In genomic region chr12:87325452-87325851, GRCm38 (mm10) we compare ENCODE assay signal across 24 mouse cellular contexts. TPM values are rescaled to one million over a fixed set of nuclear protein-coding genes. Genes with fewer than 3 reads are reported as not detected.
"Had no signal": no experiment of that assay in that cellular context is flagged by ENCODE, and none has a peak within 500 bp of the region (broad histone marks: within the 10 kb centered on the region; RNA-seq: fewer than 3 reads in every experiment).

No protein-coding gene starts in this region.

- H3K4me3 ChIP-seq: gastrocnemius, adult 2 months; heart, adult 2 months; heart, embryonic 13.5 days; heart, embryonic 15.5 days; hindbrain, embryonic 13.5 days; hindbrain, embryonic 15.5 days; intestine, embryonic 15.5 days; layer of hippocampus, adult 2 months; limb, embryonic 13.5 days; limb, embryonic 15.5 days; liver, embryonic 12.5 days had no signal

- H3K27ac ChIP-seq: gastrocnemius, adult 2 months; heart, adult 2 months; heart, embryonic 13.5 days; heart, embryonic 15.5 days; hindbrain, embryonic 13.5 days; hindbrain, embryonic 15.5 days; intestine, embryonic 15.5 days; layer of hippocampus, adult 2 months; limb, embryonic 13.5 days; limb, embryonic 15.5 days; liver, embryonic 12.5 days had no signal

- H3K9ac ChIP-seq: heart, embryonic 13.5 days; heart, embryonic 15.5 days; hindbrain, embryonic 13.5 days; hindbrain, embryonic 15.5 days; intestine, embryonic 15.5 days; limb, embryonic 13.5 days; limb, embryonic 15.5 days; liver, embryonic 12.5 days had no signal

- DNase-seq: gastrocnemius, adult 2 months; gastrocnemius, postnatal 10 days; gastrocnemius, postnatal 25 days; heart, adult 11 months; heart, adult 2 months; heart, postnatal 14 days; heart, postnatal 36 days; kidney, adult 2 months; kidney, postnatal 10 days; kidney, postnatal 25 days; kidney, postnatal 4 days; left cerebral cortex, postnatal 4 days had no signal

- ATAC-seq: inflammation-experienced regulatory T-cells, adult 6 months; intestine, embryonic 15.5 days; intestine, postnatal 0 days; liver, embryonic 12.5 days had no signal

- H3K9me3 ChIP-seq: heart, embryonic 13.5 days; heart, embryonic 15.5 days; hindbrain, embryonic 13.5 days; hindbrain, embryonic 15.5 days; intestine, embryonic 15.5 days; limb, embryonic 13.5 days; limb, embryonic 15.5 days; liver, embryonic 12.5 days had no signal

- H3K27me3 ChIP-seq: heart, embryonic 13.5 days; heart, embryonic 15.5 days; hindbrain, embryonic 13.5 days; hindbrain, embryonic 15.5 days; intestine, embryonic 15.5 days; limb, embryonic 13.5 days; limb, embryonic 15.5 days; liver, embryonic 12.5 days had no signal

- H3K4me1 ChIP-seq: intestine, embryonic 15.5 days; limb, embryonic 15.5 days had no signal

- H3K4me2 ChIP-seq: heart, embryonic 11.5 days; heart, embryonic 13.5 days; heart, embryonic 15.5 days; hindbrain, embryonic 13.5 days; hindbrain, embryonic 15.5 days; intestine, embryonic 15.5 days; limb, embryonic 13.5 days; limb, embryonic 15.5 days; liver, embryonic 12.5 days had no signal

- H3K36me3 ChIP-seq: hindbrain, embryonic 15.5 days; intestine, embryonic 15.5 days had no signal

RNA-seq across cellular contexts. Expression of gene Ism2, which starts 25.9 kb away (rescaled TPM):
- total RNA-seq: gastrocnemius, adult 2 months; gastrocnemius, postnatal 10 days; gastrocnemius, postnatal 25 days; heart, adult 2 months; heart, postnatal 36 days had no signal
- polyA plus RNA-seq: inflammation-experienced regulatory T-cells, adult 6 months had no signal
